Mouse (Mus musculus) MEL (cell line): ENCODE data around the gene Ppp2r5e. TPM values are rescaled to one million over a fixed set of nuclear protein-coding genes. Genes with fewer than 3 reads are reported as not detected.

Experiments
- DNase-seq: peaks from one replicate; pipeline ENCODE4 v3.0.0; 2011; ENCODE audit warnings: low read depth, low spot score
- H3K27ac ChIP-seq: 2 replicates; pipeline ENCODE4 v1.5.1; 2012; ENCODE audit warnings: low read depth, mild to moderate bottlenecking, control low read depth, low read length, moderate library complexity; ENCODE audit not compliant: control insufficient read depth
- H3K27me3 ChIP-seq, 2 experiments: fragments of 150-350 bp in 1 of 2; sonication (generic) in 1 of 2; 2 replicates each; pipeline ENCODE4 v1.6.1; 2012; ENCODE audit warnings: low read length in 2 of 2, mild to moderate bottlenecking in 2 of 2, improper control_type of control experiment in 1 of 2, moderate library complexity in 1 of 2; ENCODE audit not compliant: insufficient read depth in 2 of 2, control insufficient read depth in 1 of 2
- H3K36me3 ChIP-seq, 2 experiments: 2 replicates each; pipeline ENCODE4 v1.6.1; 2012 to 2014; ENCODE audit warnings: low read length in 2 of 2, improper control_type of control experiment in 1 of 2, inconsistent platforms in 1 of 2, mild to moderate bottlenecking in 1 of 2; ENCODE audit not compliant: insufficient read depth in 2 of 2, control insufficient read depth in 1 of 2
- H3K4me1 ChIP-seq, 2 experiments: fragments of 150-350 bp in 1 of 2; sonication (generic) in 1 of 2; 2 replicates each; pipeline ENCODE4 v1.6.1; 2012; ENCODE audit warnings: low read length in 2 of 2, improper control_type of control experiment in 1 of 2, mild to moderate bottlenecking in 1 of 2; ENCODE audit not compliant: insufficient read depth in 2 of 2, control insufficient read depth in 1 of 2
- H3K4me3 ChIP-seq, 2 experiments: fragments of 150-350 bp in 1 of 2; sonication (generic) in 1 of 2; 2 replicates each; pipeline ENCODE4 v1.5.1; 2012; ENCODE audit warnings: low read depth in 2 of 2, low read length in 2 of 2, mild to moderate bottlenecking in 2 of 2, moderate library complexity in 2 of 2, control low read depth in 1 of 2, improper control_type of control experiment in 1 of 2; ENCODE audit not compliant: control insufficient read depth in 1 of 2, insufficient read depth in 1 of 2
- H3K79me2 ChIP-seq: 2 replicates; pipeline ENCODE4 v1.6.1; 2012; ENCODE audit warnings: mild to moderate bottlenecking, low read length, moderate library complexity; ENCODE audit not compliant: control insufficient read depth, poor library complexity, insufficient read depth
- H3K9ac ChIP-seq: 2 replicates; pipeline ENCODE4 v1.6.1; 2012; ENCODE audit warnings: low read depth, mild to moderate bottlenecking, control low read depth, low read length, moderate library complexity; ENCODE audit not compliant: control insufficient read depth, poor library complexity, severe bottlenecking
- H3K9me3 ChIP-seq: fragments of 150-350 bp; sonication (generic); replicated peaks from 2 replicates; pipeline ENCODE4 v1.6.1; 2012; ENCODE audit warnings: mild to moderate bottlenecking, low read length, improper control_type of control experiment, moderate library complexity; ENCODE audit not compliant: insufficient read depth
- BHLHE40 ChIP-seq: IDR thresholded peaks from 2 replicates; pipeline ENCODE4 v1.6.1; 2012; ENCODE audit warnings: low read depth, mild to moderate bottlenecking, inconsistent platforms, low read length, improper control_type of control experiment, borderline replicate concordance
- CTCF ChIP-seq, 3 experiments: IDR thresholded peaks in 2 of 3; conservative IDR thresholded peaks in 1 of 3; 2 replicates each; pipeline ENCODE4 v1.5.1; 2011 to 2012; ENCODE audit warnings: low read length in 3 of 3, low read depth in 2 of 3, mild to moderate bottlenecking in 2 of 3, improper control_type of control experiment in 1 of 3, inconsistent platforms in 1 of 3, mixed read lengths in 1 of 3, moderate library complexity in 1 of 3; ENCODE audit not compliant: control insufficient read depth in 1 of 3, insufficient read depth in 1 of 3, poor library complexity in 1 of 3, severe bottlenecking in 1 of 3
- ELF1 ChIP-seq: IDR thresholded peaks from 2 replicates; pipeline ENCODE4 v1.6.1; 2014; ENCODE audit warnings: low read depth, mild to moderate bottlenecking, inconsistent platforms, low read length, improper control_type of control experiment, moderate library complexity
- GABPA ChIP-seq: IDR thresholded peaks from 2 replicates; pipeline ENCODE4 v1.6.1; 2012; ENCODE audit warnings: low read depth, mild to moderate bottlenecking, inconsistent platforms, low read length, improper control_type of control experiment, moderate library complexity
- HCFC1 ChIP-seq: IDR thresholded peaks from 2 replicates; pipeline ENCODE4 v1.6.1; 2012; ENCODE audit warnings: low read depth, mild to moderate bottlenecking, inconsistent platforms, low read length, improper control_type of control experiment, moderate library complexity
- JUND ChIP-seq: IDR thresholded peaks from 2 replicates; pipeline ENCODE4 v1.6.1; 2011; ENCODE audit warnings: low read depth, mild to moderate bottlenecking, improper control_type of control experiment, low read length
- KAT2A ChIP-seq: conservative IDR thresholded peaks from 2 replicates; pipeline ENCODE4 v1.6.1; 2012; ENCODE audit warnings: low read depth, low read length, improper control_type of control experiment, inconsistent platforms
- MAX ChIP-seq: IDR thresholded peaks from 2 replicates; pipeline ENCODE4 v1.6.1; 2011; ENCODE audit warnings: low read length, improper control_type of control experiment
- MXI1 ChIP-seq: IDR thresholded peaks from 2 replicates; pipeline ENCODE4 v1.6.1; 2011; ENCODE audit warnings: mild to moderate bottlenecking, low read depth, low read length, improper control_type of control experiment
- MYC ChIP-seq: IDR thresholded peaks from 2 replicates; pipeline ENCODE4 v1.6.1; 2011; ENCODE audit warnings: low read depth, mild to moderate bottlenecking, low read length, improper control_type of control experiment, moderate library complexity
- NELFE ChIP-seq: IDR thresholded peaks from 2 replicates; pipeline ENCODE4 v1.6.1; 2011; ENCODE audit warnings: low read depth, low read length, improper control_type of control experiment
- NRF1 ChIP-seq: IDR thresholded peaks from 2 replicates; pipeline ENCODE4 v1.6.1; 2014; ENCODE audit warnings: low read depth, mild to moderate bottlenecking, inconsistent platforms, low read length, improper control_type of control experiment, moderate library complexity; ENCODE audit not compliant: poor library complexity, insufficient read depth, severe bottlenecking
- POLR2A ChIP-seq, 2 experiments: IDR thresholded peaks; 2 replicates each; pipeline ENCODE4 v1.6.1; 2011 to 2012; ENCODE audit warnings: low read length in 2 of 2, mild to moderate bottlenecking in 2 of 2, control low read depth in 1 of 2, improper control_type of control experiment in 1 of 2, low read depth in 1 of 2, moderate library complexity in 1 of 2; ENCODE audit not compliant: control insufficient read depth in 1 of 2, insufficient read depth in 1 of 2, poor library complexity in 1 of 2
- POLR2AphosphoS5 ChIP-seq: IDR thresholded peaks from 2 replicates; pipeline ENCODE4 v1.6.1; 2012; ENCODE audit warnings: low read depth, borderline replicate concordance, mild to moderate bottlenecking, inconsistent platforms, low read length, moderate library complexity, mixed read lengths
- RAD21 ChIP-seq: IDR thresholded peaks from 2 replicates; pipeline ENCODE4 v1.6.1; 2011; ENCODE audit warnings: mild to moderate bottlenecking, low read depth, low read length, improper control_type of control experiment
- RCOR1 ChIP-seq: IDR thresholded peaks from 2 replicates; pipeline ENCODE4 v1.6.1; 2012; ENCODE audit warnings: low read depth, mild to moderate bottlenecking, inconsistent platforms, low read length, improper control_type of control experiment
- SIN3A ChIP-seq: IDR thresholded peaks from 2 replicates; pipeline ENCODE4 v1.6.1; 2012; ENCODE audit warnings: low read length, improper control_type of control experiment, inconsistent platforms
- SMC3 ChIP-seq: IDR thresholded peaks from 2 replicates; pipeline ENCODE4 v1.6.1; 2011; ENCODE audit warnings: low read depth, low read length, improper control_type of control experiment
- TCF12 ChIP-seq: IDR thresholded peaks from 2 replicates; pipeline ENCODE4 v1.6.1; 2014; ENCODE audit warnings: low read depth, mild to moderate bottlenecking, inconsistent platforms, low read length, improper control_type of control experiment, moderate library complexity
- UBTF ChIP-seq: IDR thresholded peaks from 2 replicates; pipeline ENCODE4 v1.6.1; 2012; ENCODE audit warnings: low read depth, mild to moderate bottlenecking, inconsistent platforms, low read length, improper control_type of control experiment, moderate library complexity, borderline replicate concordance; ENCODE audit not compliant: insufficient read depth
- ZKSCAN1 ChIP-seq: IDR thresholded peaks from 2 replicates; pipeline ENCODE4 v1.6.1; 2012; ENCODE audit warnings: low read depth, mild to moderate bottlenecking, inconsistent platforms, low read length, improper control_type of control experiment, moderate library complexity
- ZMIZ1 ChIP-seq: IDR thresholded peaks from 2 replicates; pipeline ENCODE4 v1.6.1; 2012; ENCODE audit warnings: low read depth, mild to moderate bottlenecking, inconsistent platforms, low read length, improper control_type of control experiment, moderate library complexity
- ZNF384 ChIP-seq: IDR thresholded peaks from 2 replicates; pipeline ENCODE4 v1.6.1; 2012; ENCODE audit warnings: low read depth, mild to moderate bottlenecking, inconsistent platforms, low read length, improper control_type of control experiment
- polyA plus RNA-seq, 2 experiments: library from polyadenylated mRNA; stranded (reverse) in 1 of 2; unstranded in 1 of 2; fragments of >175 nt in 1 of 2; fragments of >200 nt in 1 of 2; gene quantifications; 2 replicates each; pipeline versions ENCODE4 v1.2.1 to v1.2.4; 2012; ENCODE audit warnings: low replicate concordance in 2 of 2, low read depth in 1 of 2; ENCODE audit not compliant: insufficient read length in 2 of 2, insufficient read depth in 1 of 2, missing spikeins in 1 of 2
- total RNA-seq: library from RNA; depleted of rRNA; stranded (reverse); fragments of 300-350 nt; gene quantifications from 2 replicates; pipeline ENCODE4 v1.2.3, GENCODE M21; 2012

Gene Ppp2r5e
- total and polyA plus RNA-seq, 3 experiments = 9.0 to 200 (median 21.3) TPM

DNA sequence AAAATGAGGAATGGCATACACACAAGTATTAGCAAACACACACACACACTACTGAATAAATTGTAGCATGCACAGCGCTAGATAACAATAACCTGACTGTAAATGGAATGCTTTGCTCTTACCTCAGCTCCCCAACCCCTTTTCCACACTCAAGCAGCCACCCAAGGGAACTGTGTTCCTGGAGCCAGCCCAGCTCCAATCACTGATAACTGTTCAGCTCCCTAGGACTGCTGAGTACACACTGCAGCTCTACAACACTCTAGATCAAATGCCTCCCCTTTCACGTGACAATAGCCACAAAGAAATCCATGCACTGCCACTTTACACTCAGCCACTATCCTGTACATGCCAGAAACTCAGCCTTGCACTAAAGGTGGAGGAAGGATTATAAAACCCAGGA, 36.8 kb downstream of the Ppp2r5e start:
- no peaks in the 10 kb centered on the region for H3K27me3 ChIP-seq
- no peak for DNase-seq
- H3K4me3 ChIP-seq = no peak overlapping the region
- no peaks in the 10 kb centered on the region for H3K4me1 ChIP-seq
- H3K9ac ChIP-seq = no peak overlapping the region
- H3K27ac ChIP-seq = no peak overlapping the region
- TF ChIP-seq ZKSCAN1 = no peak
- TF ChIP-seq RCOR1 = no peak
- TF ChIP-seq MYC = no peak
- no peak for TF ChIP-seq CTCF (IDR thresholded peaks at IDR 0.05 in 2 of 3, conservative IDR thresholded peaks at IDR 0.05 in 1 of 3; ENCODE audit: control insufficient read depth in 1 of 3, insufficient read depth in 1 of 3, low read depth in 2 of 3, low read length in 3 of 3, poor library complexity in 1 of 3, severe bottlenecking in 1 of 3)
- no peak for TF ChIP-seq ZNF384
- no peak for TF ChIP-seq KAT2A
- no peak for TF ChIP-seq POLR2AphosphoS5
- H3K9me3 ChIP-seq = no peaks in the 10 kb centered on the region
- peaks cover 17% of the 10 kb centered on the region for H3K79me2 ChIP-seq
- peaks cover 0 to 4% of the 10 kb centered on the region in 2 experiments; a peak in 3 of 4 replicates for H3K36me3 ChIP-seq

DNA sequence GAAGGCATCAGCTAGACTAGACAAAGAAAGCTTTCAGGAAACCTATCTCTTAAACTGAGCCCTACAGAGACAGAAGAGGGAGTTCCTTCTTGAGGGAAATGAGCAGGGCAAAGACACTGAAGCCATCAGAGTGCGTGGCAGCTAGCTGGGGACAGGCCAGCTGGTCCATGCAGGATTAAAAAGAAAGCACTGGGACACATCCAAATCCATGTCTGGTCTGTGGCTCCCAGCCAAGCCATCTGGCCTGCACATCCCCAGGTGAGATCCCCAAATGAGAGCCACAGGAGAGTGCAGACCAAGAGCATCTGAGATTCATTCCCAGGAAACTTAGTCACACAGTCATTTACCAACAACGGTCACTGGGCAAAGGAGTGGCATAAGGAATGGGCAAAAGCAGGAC, 38.2 kb downstream of the Ppp2r5e start:
- no peak for DNase-seq
- no peak overlapping the region for H3K4me3 ChIP-seq
- H3K27ac ChIP-seq = no peak overlapping the region
- H3K9me3 ChIP-seq = no peaks in the 10 kb centered on the region
- H3K79me2 ChIP-seq = peaks cover 18% of the 10 kb centered on the region
- peaks cover 0 to 4% of the 10 kb centered on the region in 2 experiments; a peak in 2 of 4 replicates for H3K36me3 ChIP-seq
- TF ChIP-seq RCOR1 = no peak
- no peak for TF ChIP-seq GABPA
- TF ChIP-seq RAD21 = no peak
- no peak for TF ChIP-seq ZMIZ1
- TF ChIP-seq MYC = no peak
- no peak for TF ChIP-seq NRF1
- no peak for TF ChIP-seq MXI1
- no peak for TF ChIP-seq SIN3A
- TF ChIP-seq HCFC1 = no peak
- no peak for TF ChIP-seq NELFE
- TF ChIP-seq BHLHE40 = no peak
- TF ChIP-seq ELF1 = no peak
- no peak for TF ChIP-seq JUND
- no peak for TF ChIP-seq TCF12
- no peak for TF ChIP-seq SMC3
- TF ChIP-seq MAX = no peak
- no peak for TF ChIP-seq POLR2A (IDR thresholded peaks at IDR 0.05; ENCODE audit: control insufficient read depth in 1 of 2, insufficient read depth in 1 of 2, low read depth in 1 of 2, low read length in 2 of 2, poor library complexity in 1 of 2)
- TF ChIP-seq UBTF = no peak
- no peaks in the 10 kb centered on the region for H3K27me3 ChIP-seq
- no peaks in the 10 kb centered on the region for H3K4me1 ChIP-seq
- H3K9ac ChIP-seq = no peak overlapping the region
